Mouse (Mus musculus): ENCODE results near the gene Preb.

Gene Preb

GRCm38 (mm10) chr5:30954065-30954464 is 6.1 kb downstream of the Preb start:
- DNase-seq: no peak

GRCm38 (mm10) chr5:30952551-30952950 is 7.6 kb downstream of the Preb start:
- no peak for DNase-seq

GRCm38 (mm10) chr5:30951706-30952105 is 8.5 kb downstream of the Preb start:
- no peak for DNase-seq

DNA sequence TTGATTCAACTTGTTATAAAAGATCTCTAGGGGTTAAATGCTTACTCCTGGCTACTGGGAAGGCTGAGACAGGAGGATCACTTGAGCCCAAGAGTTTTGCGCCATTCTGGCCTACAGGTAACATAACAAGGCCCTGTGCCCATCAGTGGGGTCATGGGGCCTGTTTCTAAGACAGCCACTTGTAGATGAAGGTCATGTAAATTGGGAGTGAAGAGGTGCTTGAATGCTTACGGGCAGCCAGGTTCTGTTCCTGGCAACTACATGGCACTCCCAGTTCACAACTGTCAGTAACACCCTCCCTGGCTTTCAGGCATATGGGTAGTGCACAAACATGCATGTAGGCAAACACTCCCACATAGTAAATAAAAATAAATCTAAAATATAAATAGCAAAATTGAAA is 9.2 kb downstream of the Preb start:
- no peak for DNase-seq

DNA sequence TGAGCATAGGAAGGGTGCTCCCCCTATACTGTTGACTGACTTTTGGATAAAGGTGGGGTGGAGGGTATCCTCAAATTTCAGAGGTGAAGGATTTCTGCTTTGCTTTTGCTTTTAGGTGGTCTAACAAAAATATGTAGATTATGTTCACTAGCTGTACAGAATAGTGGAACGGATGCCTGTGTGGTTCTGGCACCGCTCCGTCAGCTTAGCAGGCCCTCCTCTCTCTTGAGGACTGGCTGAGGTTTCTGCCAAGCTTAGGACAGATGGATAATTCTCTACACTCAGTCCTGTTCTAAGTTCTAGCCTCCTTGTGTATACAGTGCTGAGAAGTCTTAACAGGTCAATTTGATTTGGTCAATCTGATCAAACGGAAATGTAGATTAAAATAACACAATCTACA is 9.7 kb downstream of the Preb start:
- DNase-seq: no peak

GRCm38 (mm10) chr5:30949654-30950326 is 10.4 kb downstream of the Preb start:
- DNase-seq: peak; percentile 94 to 95

- DNase-seq: no peak
Measured at GRCm38 (mm10) chr5:30948620-30949019, 11.5 kb downstream of the Preb start.

DNA sequence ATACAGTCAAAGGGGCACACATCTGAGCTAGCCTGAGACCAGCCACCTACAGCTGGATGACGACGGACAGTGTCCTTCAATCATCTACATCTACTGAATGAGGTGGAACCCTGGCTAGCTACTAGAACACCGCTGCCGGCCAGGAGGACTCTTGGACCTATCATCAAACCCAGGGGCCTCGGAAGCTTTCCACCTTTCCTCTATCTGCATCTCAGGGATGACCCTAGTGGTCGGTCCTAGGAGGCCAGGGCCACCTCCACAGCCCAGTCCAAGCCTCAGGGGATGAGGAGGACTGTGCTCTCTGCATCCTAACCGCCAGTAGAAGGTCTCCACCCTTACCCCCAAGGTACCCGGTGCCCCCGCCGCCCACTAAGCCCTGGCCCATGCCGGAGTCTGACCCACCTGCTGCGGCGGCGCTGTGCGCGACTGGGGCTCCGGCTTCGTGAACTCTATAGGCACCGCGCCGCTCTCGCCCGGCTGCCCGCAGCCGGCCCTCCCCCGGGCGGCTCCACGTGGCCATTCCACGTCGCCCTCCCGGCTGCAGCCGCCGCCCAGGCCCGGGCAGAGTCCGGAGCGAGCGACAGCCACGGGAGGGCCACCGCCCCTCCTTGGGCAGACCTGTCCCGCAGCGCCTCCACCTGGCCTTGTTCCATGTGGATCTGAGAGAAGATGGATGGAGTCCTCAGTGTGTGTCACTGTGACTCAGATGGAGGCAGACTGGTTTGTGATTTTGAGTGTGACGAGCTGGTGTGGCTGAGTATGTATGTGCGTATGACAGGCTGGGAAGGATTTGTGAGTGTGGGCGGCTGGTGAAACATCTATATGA is 15.0 kb downstream of the Preb start, which contains the start of gene Cgref1:
Cgref1 (minus strand) TSS at position 636 of the 826 bp plus-strand sequence.
- DNase-seq: peak; percentile 62 to 77

DNA sequence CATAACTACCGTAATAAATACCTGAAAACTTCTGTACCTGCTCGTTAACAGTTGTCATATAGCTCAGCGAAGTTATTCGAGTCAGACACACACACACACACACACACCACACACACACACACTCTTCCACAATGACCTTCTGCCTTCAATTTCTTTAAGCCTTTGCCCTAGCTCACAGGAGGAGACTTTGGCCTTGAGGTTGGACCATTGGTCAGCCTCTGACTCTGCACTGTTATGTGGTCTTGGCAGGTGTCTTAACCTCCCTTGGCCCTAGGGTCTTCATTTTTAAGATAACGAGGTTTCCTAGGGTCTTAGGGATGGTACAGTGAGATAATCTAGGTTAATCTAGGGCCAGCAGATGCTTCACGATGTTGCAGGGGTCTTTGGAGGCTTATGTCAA is 15.8 kb downstream of the Preb start:
- no peak for DNase-seq

GRCm38 (mm10) chr5:30943004-30943403 is 17.2 kb downstream of the Preb start:
- peak in 1 of 2 experiments; percentile 45 for DNase-seq

DNA sequence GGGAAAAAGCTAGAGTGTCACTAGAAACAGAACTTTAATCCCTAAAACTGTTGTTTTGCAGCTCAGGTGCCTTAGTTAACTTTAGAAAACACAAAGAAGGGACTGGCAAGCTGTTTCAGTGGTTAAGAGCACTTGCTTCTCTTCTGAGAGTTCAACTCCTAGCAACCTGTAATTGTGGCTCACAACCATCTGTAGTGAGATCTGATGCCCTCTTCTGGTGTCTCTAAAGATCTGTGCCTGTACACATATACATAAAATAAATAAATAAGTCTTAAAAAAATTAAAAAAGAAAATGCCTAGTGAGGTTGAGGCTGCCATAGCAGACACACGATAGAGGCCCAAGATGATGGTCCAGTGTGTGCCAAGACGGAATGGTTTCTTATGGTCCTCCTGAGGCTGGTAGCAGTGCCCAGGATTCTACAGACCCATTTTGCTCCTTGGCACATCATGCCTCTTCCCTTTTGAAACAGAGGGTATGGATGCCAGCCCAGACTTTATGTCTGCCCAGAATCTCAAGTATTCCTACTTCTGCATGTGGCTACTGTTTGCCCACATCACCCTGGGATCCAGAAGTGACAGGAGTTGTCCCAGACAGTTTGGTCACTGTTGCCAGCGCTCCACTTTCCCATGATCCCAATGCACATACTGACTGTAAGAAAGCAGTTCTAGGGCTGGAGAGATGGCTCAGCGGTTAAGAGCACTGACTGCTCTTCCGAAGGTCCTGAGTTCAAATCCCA is 25.3 kb downstream of the Preb start:
- DNase-seq: no peak

DNA sequence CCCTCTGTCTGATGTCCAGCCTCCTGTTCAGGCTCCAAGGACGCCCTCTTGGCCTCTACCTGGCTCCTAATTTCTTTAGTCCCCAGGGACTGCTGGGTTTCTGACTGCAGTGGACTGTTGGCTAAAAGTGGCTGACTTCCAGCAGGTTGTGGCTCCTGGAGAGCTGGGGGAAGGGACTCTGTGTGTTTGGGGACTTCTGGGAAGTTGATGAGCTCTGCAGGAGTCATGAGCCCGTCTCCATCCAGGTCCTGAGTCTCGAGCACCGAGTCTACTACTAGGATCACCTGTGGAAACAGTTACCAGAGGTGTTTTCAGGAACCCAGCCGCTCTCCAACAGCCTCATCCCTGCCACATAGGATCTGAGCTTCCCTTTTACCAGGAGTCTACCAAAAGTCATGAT is 26.5 kb downstream of the Preb start:
- no peak for DNase-seq

- no peak for DNase-seq
Measured at GRCm38 (mm10) chr5:30931378-30931777, 28.8 kb downstream of the Preb start.

DNA sequence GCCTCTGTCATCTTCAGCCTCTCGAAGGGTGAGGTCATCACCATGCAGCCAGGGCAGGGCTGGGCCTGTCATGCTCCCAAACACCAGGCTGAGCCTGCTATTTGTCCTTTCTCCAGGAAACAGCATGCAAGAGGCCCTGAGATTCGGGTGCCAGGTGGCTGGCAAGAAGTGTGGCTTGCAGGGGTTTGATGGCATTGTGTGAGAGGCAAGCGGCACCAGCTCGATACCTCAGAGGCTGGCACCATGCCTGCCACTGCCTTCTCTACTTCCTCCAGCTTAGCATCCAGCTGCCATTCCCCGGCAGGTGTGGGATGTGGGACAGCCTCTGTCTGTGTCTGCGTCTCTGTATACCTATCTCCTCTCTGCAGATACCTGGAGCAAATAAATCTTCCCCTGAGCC is 29.3 kb downstream of the Preb start:
- no peak for DNase-seq

- peak; percentile 73 to 82 for DNase-seq
Measured at GRCm38 (mm10) chr5:30930121-30930520, 30.0 kb downstream of the Preb start.

- peak in 1 of 2 experiments; percentile 46 for DNase-seq
Measured at GRCm38 (mm10) chr5:30927945-30928529, 32.1 kb downstream of the Preb start.

DNA sequence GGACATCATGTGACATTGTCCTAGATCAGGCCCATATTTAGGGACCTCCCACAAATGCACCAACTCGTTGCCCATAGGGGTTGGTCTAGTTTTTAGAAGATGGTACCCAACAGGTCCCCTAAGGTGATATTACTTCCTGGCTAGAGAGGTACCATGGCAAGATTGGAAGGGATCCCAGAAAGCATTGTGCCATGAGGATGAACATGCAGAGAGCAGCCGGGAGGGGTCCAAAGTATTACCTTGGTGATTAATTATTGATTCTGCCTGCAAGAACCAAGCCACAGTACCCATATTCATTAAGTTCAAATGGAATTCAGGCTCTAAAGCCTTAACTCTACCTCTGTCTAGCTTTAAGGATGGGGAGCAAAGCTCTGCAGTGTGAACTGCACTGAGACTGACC is 34.1 kb downstream of the Preb start:
- no peak for DNase-seq

DNA sequence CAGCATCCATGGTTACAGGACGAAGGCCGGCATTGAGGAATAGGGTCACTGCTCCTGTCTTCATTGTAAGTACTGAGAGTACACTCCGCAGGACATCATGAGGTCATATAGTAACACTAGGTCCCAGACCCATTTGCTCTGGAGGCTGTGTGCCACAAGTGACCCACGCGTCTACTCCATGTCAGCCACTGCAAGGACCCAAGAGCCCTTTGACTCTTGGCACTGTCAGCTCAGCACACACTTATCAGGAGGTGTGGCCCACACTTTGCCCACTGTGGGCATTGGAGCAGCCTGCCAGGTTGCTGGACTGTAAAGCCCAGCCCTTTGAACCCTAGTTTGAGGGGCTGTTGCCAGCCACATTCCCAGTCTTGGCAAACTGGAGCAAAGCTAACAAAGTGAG is 34.9 kb downstream of the Preb start:
- peak; percentile 45 to 58 for DNase-seq

DNA sequence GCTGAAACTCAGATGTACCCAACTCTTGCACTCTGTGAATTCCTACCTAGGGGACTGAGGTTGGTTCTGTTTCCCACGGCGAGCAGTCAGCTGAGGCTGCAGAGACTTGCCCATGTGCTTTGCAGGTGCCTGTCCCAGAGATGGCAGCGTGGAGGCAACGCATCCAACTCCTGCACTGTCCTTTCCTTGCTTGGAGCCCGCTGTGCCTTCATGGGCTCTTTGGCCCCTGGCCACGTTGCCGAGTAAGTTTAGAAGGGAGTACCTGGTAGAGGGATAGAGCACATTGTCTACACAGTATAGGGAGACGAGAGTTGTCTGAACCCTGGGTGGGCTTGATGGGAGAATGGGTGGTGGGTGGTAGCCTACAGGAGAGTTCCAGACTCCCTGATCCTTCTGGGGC is 35.5 kb downstream of the Preb start:
- no peak for DNase-seq

- DNase-seq: no peak
Measured at GRCm38 (mm10) chr5:30923119-30923518, 37.0 kb downstream of the Preb start.

- peak in 1 of 2 experiments; percentile 59 for DNase-seq
Measured at GRCm38 (mm10) chr5:30922581-30923041, 37.5 kb downstream of the Preb start.

GRCm38 (mm10) chr5:30921256-30922033 is 38.7 kb downstream of the Preb start, which contains the start of gene Khk:
Khk (plus strand) TSS chr5:30921431.
- DNase-seq: peak; percentile 88 to 92

Data from lung, adult 18-20 months (tissue).